Mouse (Mus musculus) adrenal gland, postnatal 36 days (tissue): ENCODE measurements around the gene Mapk10. TPM values are rescaled to one million over a fixed set of nuclear protein-coding genes. Genes with fewer than 3 reads are reported as not detected.
"Not testable (repeated sequence)": the region's sequence is repeated elsewhere in the genome, so short reads cannot be mapped to it uniquely, and the experiment has no call there.

Source experiments
- DNase-seq, 2 experiments: peaks; one replicate each; pipeline ENCODE4 v3.0.0; 2021; ENCODE audit warnings: mixed read lengths in 1 of 2
- total RNA-seq, 2 experiments: library from RNA; stranded (reverse); gene quantifications; 2 replicates each; pipeline ENCODE4 v1.2.3; 2021

The Mapk10 gene
- total RNA-seq, 2 experiments from 2014 or later, result 5.7 to 10.0 TPM

DNA sequence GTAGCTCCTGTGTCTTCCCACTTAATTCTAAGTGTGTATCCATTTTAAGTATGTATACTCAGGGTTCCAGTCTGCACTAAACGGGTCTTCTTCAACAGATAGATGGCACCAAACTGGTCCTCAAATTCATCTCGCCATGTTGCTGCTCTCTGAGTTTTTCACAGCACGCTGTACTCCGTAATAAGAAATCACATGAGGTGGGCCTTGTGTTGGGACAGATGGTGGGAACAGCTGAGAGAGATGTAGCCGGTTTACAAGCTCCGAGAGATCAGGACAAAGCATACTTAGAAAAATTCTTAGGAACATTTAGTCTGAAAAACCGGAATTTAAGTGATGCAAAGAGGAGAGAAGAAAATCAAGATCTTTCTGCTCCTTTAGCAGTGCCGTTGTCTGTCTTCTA is 257.7 kb downstream of the Mapk10 start:
- DNase-seq, result no peak

DNA sequence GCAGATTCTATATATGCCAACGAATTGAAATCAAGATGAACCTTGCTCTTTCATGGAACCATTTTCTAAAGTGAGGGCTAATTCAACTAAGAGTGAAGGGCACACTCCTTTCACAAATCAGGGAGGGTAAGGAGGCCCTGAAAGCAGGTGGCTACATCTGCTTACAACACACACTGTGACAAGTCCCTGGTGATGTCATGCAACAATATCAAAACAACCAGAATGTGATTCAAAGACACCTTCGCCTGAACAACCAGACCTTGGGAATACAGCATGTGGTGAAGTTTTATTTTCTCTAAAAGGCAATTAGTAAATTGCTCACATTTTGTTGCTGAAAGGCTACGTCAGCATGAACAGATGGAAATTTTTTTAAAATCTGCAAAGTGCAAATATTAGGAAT is 258.2 kb downstream of the Mapk10 start:
- no peak for DNase-seq

DNA sequence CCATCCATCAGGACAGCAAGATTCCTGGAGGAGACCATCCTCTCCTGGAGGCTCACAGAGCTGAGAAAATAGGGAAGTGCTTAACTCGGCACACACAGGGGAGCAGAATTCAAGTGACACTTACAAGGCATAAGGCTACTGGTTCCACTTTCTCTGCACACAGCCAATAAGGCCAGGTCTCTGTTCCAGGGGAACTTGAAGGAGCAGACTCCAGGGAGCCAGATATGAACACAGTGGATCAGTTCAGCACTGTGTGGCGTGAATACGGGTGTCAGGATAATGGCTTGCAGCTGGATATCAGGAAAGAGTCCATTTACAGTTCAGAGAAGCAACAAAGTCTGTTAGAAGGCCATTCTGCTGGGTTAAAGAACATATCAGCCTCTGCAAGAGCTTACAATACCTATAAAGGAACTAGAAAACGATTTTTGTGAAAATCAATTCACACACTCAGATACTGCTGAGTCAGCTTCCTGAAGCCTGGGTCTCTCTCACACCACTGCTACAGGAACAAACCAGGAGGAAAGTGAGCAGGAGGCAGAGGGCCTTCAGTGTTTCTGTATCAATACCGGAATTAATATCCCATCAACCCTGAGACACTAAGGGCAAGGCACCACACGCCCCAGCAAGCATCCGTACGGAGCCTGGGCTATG is 263.9 kb downstream of the Mapk10 start:
- DNase-seq, result no peak

DNA sequence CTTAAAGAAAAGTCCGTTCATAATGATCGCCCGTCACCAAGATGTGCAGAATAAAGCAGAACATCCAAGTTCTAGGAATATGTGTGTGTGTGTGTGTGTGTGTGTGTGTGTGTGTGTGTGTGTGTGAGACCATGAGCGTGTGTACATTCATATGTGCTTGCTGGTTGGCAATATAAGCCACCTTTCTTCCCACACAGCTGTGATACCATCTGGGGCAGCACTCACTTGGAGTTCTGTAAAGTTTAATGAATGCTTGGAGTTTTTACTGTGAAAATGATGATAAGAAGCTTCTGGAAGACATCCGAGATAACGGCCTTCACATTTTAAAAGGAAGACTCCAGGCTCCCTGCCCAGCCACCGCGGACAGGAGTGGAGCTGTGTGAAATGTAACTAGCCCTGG is 264.5 kb downstream of the Mapk10 start:
- DNase-seq, result peak; percentile 17 to 22

DNA sequence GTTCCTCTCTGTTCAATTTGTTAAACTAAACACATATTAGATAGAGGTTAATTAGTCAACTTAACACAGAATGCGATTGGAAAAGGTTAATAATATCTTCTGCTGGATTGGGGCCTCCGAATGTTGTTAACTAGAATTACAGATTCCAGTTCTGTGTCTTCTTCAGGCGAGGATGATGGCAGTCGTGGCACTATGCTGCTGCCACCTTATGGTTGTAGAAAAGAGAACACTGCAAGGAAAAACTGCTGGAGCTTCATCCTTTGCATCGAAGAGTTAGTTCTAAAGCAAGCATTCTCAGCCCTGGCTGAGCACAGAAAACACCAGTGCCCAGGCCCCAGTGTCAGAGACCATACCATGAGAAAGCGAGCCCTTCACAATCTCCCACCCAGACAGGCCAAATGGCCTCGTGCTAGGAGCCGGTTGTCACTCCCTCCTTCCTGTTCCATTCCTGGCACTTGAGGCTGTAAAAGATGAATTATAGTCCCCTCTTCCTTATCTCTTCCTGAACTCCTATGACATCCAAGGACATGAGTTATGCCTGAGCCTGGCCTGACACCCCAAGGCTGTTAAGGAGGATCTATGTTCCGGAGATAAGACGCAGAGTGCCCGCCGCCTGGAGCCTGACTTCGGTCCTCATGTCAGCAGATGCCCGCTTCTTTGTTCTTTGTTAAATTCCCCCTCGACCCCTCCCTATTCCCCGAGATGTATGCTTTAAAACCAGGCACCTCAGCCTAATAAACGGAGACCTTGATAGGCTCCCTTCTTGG is 267.1 kb downstream of the Mapk10 start:
- DNase-seq, result peak; percentile 30 to 42

DNA sequence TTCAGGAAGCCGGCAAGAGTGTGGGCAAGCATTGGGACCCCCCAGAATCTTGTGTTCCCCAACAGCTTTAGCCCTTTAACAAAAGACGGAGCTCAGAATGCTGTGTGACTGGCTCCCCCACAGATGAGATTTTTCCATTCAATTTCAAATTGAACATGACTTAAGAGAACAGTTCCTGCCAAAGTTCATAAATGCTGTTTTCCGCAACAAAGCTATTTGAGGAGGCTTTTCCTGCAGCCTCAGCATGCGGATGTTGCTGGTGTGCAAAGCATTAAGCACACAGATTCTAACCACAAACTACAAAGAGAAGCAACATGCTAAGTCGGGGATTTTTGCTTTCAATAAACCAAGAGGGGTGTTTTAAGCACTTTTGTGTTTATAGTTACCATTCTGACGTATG is 281.0 kb downstream of the Mapk10 start:
- no peak for DNase-seq

DNA sequence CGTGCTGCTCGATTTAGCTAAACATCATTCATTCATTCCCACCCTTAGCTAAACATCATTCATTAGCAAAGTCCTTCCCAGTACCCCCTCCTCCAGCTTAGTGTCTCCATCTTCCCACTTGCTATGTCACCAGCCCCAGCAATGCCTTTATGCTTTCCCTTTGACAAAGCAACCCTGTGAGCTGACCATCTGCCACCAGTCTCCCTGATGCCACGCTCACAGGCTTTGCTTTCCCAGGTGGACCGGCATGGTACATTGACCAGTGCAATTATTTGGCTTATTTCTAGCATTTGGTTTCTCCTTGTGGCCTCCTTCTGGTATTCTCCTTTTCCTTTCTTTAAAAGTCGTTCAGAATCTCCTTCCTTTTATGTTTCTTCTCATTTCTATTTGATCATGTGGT is 284.3 kb downstream of the Mapk10 start:
- no peak for DNase-seq

DNA sequence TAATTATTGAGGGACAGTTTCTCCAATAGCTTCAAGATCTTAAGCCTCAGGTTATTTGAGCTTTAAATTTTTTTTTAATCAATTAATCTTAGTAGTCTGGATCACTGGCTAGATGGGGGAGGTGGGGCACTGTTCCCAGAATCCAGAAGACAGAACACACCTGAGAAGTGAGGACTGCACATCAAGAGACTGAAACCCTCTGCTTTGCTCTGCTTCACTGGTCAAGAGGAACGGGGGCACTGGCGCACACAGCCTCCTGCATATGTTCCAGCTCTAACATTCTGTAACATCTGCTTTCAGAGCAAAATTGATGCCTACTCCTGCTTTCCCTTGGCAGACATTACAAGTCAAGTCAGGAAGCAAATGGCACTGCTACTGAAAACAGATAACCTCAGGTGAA is 290.9 kb downstream of the Mapk10 start:
- DNase-seq, result no peak

DNA sequence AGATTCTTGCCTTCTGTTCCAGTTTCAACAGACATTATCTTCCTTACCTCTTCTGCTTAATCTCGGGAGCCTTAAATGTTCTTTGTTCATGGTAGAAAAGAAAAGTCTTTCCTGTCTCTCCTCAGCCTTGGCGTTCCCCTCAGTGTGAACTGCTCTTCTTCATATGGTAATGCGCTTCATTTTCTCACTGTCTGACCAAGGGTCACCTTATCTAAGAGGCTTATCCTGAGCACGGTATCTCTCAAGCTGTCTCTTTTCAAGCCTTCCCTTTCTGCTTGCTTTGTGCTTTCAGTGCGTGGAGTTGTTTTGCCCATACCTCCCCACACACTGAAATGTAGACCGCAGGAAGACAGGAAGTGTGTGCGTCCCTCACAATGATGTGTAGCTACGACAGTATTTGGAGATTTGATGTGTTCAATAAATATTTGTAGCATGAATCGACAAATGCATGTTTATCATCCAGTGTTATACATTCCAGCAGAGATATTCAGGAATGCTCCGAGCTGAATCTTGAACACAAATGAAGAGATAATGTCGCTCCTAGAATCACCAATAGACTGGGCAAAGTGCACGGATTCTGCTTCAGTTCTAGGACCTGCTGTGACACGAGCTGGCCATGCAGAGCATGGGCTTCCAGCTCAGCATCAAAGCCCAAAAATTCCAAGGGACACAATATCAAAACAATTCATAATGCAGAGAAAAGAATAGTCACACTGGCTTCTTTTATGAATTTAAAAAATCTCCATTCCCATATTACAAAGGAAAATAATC is 305.5 kb downstream of the Mapk10 start:
- no peak for DNase-seq

DNA sequence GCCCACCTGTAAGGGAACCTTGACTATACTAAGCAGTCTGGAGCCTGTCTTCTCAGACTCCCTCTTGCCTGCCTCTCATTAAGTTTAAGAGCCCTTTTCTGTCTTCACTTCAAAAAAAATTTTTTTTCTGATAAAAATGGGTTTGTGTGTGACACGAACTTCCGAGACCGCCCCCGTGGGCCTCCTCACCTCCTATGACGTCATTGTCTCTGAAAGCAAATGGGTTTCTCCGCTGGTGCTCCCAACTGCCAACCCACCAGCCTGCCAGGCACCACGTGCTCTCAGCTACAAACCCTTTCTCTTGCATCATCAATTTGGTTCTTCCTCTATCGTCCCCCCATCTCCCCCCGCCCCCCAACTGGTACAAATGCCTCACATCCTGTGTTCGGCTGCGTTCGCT is 307.1 kb downstream of the Mapk10 start:
- DNase-seq, result no peak

DNA sequence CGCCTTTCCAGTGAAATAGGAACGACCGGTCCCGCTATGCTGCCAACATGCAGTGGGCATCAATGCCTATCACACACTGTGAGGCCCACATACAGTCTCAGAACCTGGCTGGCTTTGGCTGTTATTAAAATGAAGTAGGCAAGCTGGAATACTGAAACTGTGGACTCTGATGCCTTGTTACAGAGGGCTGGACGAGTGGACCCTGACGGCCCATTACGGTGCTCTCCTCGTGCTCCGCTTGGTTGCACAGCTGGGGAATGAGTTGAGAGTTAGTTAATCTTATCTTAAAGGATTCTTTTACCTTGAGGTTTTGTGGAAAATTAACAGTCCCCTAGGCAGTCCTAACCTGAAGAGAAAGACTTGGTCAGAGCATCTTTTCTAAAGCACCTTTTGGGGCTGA is 307.6 kb downstream of the Mapk10 start:
- DNase-seq, result no peak

DNA sequence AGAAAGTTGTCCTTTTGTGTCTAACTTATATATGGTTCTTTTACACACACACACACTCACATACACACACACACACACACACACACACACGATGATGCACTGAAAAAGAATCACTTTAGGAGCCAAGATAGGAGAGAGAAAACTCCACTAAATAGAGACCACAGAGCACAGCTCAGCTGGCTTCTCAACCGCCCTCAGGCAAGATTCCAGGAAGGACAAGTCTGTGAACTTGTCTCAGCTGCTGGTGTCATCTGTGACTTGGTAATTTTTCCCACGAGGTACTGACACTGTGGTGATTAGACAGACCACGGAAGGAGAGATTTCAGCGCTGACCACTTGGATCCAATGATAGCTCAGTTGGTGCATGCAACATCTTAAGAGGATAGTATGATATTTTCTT is 310.0 kb downstream of the Mapk10 start:
- no peak for DNase-seq

DNA sequence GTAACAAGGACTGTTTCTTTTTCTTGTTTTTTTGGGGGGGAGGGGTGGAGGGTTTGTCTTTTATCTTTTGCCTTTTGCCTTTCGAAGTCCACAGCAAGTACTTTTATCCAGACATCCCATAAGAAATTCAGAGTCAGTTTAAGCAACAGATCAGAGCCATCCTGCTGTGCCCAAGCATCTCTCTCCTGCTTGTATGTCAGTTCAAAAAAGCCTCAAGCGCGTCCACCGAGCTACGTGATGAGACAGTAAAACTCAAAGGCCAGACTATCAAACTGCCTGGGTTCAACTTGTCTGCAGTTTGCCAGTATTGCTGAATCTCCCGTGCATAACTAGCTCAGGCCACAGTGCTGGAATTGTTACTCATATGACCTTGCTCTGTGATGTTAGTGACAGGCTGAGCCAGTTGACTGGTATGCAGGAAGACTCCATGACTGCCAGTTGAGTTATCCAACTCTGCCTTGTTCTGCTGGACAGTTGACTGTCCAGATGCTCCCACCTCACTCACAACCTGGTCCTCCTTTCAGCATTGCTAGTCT is 311.4 kb downstream of the Mapk10 start:
- peak; percentile 21 to 33 for DNase-seq

DNA sequence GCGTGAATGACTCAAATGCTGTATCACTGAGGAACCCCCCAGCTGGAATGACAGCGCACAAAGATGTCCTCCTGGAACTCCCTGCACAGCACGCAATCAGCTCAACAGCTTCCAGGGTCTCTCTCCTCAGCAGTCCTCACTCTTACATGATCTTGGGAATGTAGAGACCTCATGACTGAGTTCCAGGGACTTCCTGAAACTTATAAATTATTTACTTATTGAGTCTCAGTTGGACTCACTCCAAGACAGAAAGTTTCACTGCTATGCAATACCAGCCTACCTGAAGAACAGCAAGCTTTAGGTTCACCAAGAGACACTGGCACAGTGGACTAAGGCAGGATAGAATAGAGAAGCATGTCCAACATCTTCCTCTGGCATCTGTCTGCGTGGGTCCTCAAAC is 312.8 kb downstream of the Mapk10 start:
- no peak for DNase-seq

DNA sequence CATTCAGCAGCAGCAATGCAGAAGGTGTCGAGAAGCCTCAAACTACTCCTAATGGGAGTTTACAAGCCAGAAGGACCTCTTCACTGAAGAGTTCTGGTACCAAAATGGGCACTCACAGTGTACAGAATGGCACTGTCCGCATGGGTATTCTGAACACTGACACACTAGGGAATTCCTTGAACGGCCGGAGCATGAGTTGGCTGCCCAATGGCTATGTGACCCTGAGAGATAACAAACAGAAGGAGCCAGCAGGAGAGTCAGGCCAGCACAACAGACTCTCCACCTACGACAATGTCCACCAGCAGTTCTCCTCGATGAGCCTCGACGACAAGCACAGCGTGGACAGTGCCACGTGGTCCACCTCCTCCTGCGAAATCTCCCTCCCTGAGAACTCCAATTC is 318.9 kb downstream of the Mapk10 start:
- DNase-seq, result peak; percentile 59 to 60

DNA sequence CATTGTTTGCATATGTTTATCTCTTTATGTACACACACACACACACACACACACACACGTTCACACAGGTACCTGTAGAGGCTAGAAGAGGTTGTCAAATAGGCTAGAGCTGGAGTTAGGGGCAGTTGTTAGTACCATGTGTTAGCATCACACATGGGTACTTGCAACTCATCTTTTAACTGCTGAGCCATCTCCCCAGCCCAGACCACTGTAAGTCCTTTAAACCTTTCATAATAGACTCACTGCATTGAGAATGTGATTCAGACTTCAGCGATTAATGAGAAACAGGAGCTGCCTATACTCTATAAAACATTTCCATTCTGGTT is 322.0 kb downstream of the Mapk10 start:
- DNase-seq, result no peak

DNA sequence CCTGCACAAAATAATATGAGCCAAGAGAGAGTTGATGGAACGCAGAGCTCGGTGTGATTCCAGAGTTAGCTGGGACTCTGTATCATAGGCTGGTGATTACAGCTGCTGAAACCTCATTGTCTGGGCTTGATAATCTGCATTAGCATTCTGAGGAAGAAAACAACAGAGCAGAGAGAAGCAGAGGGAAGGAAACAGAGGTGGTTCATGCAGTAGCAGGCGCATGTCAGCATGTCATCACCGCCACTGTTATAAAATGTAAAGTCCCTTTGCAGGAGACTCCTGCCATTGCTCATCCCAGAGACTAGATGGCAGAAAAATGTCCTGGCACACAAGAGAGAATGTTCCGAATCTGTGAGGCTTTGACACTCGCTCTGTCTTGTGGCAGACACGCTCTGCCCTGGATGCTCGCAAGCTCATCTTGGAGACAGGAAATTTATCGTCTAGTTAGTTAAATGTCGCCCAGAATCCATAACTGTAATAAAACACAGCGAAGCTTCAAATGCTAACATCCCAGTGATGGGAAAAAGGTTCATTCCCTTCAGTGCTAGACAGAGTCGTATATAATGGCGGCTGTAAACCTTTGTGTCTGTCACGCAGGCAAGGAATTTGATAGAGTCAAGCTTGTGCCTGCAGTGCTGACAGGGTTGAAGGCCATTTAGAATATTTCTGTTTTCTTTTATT is 322.5 kb downstream of the Mapk10 start:
- no peak for DNase-seq

DNA sequence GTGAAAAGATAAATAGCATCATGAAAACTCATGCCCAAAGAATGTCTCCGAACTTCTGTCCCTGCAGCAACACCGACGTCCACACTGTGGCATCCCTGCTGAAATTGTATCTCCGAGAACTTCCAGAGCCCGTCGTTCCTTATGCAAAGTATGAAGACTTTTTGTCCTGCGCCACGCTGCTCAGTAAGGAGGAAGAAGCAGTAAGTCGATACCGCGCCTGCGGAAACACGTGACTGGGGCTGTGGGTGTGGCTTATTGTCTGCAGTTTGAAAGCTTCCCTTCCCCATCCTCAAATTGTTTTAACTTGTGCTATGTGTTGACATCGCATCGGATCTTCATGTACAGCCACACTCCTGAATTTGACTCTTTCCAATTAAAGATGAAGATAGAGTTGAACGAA is 335.5 kb downstream of the Mapk10 start:
- DNase-seq, result no peak

DNA sequence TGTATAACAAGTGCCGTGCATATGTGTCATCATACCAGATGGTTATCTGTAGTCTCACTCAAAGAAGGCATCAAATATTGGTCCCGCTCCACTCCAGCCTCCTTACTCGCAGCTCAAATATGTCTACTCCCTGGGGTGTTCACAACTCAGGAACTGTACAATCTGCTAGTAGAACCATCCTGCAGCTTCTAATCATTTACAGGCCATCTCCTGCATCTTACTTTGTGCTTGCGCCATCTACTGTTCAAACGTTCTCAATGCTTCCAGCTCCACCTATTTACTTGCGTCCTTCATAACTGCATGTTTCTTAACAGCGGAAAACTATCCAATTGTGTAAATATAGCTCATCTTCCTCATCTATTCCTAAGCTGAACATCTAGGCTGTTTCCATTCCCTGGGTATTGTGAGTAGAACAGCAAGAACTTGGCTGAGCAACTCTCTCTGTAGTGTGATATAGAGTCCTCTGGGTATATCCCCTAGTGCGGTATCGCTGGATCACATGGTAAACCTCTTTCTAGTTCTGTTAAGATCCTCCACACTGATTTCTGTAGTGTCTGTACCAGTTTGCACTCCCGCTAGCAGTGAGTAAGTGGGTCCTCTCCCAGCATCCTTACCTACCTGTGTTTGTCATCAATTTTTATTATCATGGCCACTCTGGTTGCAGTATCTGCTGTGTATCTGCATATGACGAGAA is 336.4 kb downstream of the Mapk10 start:
- peak; percentile 20 to 46 for DNase-seq

DNA sequence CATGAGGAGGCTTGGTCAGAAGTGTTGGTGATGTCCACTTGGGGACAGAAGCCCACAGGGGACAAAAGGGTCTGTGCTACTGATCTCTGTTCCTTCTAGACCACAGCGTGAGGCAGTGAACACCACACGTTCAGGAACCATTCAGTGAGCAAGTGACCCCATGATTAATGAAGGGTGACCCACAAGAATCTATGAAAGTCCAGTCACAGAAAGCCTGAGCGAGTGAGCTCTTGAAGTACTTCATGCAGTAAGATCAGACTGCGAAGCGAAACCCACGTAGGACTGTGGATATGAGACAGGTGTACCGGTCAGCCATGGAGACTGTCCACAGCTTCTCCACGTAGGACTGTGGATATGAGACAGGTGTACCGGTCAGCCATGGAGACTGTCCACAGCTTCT is 338.1 kb downstream of the Mapk10 start:
- not testable (repeated sequence) for DNase-seq

DNA sequence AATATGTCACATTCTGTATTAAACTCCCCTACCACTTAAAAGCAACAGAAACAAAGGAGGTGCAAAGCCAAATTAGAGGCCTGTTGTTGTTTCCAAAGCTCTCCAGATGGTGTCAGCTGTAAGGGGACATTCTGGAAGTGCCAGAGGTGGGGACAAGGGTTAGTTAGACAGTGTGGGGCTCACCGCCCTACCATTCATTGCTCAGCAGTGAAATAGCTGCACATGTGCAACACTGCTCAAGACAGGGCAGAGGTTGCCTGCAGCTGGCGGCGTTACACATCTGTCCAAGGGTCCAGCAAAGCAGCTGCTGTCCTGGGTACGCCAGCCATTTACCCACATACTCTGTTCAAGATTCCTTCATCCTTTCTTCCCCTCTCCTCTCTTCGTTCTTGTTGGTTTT is 342.9 kb downstream of the Mapk10 start:
- no peak for DNase-seq

DNA sequence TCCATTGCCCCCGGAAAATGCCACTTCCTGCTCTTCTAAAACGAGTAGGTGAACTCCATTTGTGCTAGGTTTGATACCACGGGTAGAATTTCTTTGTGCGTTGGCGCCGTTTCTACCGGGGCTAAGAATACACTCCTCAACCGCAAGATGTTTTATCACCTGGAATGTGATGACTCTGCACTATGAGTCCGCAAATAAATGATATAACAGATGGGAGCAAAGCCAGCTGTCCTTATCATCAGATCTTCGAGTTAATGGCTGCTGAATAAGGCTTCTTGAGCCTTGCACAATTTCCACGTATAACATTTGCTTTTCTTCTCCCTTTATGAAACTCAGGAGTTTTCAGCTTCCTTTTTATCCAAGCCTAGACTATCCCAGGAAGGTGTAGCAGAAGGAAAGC is 351.4 kb downstream of the Mapk10 start:
- DNase-seq, result no peak
